Mouse (Mus musculus) hindbrain, embryonic 12.5 days (tissue): Measurements from ENCODE around the gene Slc7a6. TPM values are rescaled to one million over a fixed set of nuclear protein-coding genes. Genes with fewer than 3 reads are reported as not detected.

ENCODE experiments used
- ATAC-seq: fragments of 200-750 bp; cut with Nextera tagmentation; 2 replicates; pipeline ENCODE4 v1.8.0; 2017; ENCODE audit warnings: moderate TSS enrichment; ENCODE audit not compliant: low FRiP score
- H3K27ac ChIP-seq: fragments of 300-500 bp; sonication (generic); 2 replicates; pipeline ENCODE4 v1.5.1; 2016; ENCODE audit warnings: mild to moderate bottlenecking
- H3K27me3 ChIP-seq: fragments of 300-500 bp; sonication (generic); 2 replicates; pipeline ENCODE4 v1.6.1; 2016; ENCODE audit warnings: mild to moderate bottlenecking
- H3K36me3 ChIP-seq: fragments of 300-500 bp; sonication (generic); 2 replicates; pipeline ENCODE4 v1.6.1; 2016; ENCODE audit warnings: mild to moderate bottlenecking
- H3K4me1 ChIP-seq: fragments of 300-500 bp; sonication (generic); 2 replicates; pipeline ENCODE4 v1.6.1; 2016
- H3K4me2 ChIP-seq: fragments of 300-500 bp; sonication (generic); replicated peaks from 2 replicates; pipeline ENCODE4 v1.6.1; 2016; ENCODE audit warnings: mild to moderate bottlenecking
- H3K4me3 ChIP-seq: fragments of 300-500 bp; sonication (generic); 2 replicates; pipeline ENCODE4 v1.5.1; 2016; ENCODE audit warnings: mild to moderate bottlenecking
- H3K9ac ChIP-seq: fragments of 300-500 bp; sonication (generic); 2 replicates; pipeline ENCODE4 v1.6.1; 2016; ENCODE audit warnings: mild to moderate bottlenecking, moderate library complexity
- H3K9me3 ChIP-seq: fragments of 300-500 bp; sonication (generic); replicated peaks from 2 replicates; pipeline ENCODE4 v1.6.1; 2016; ENCODE audit warnings: mild to moderate bottlenecking
- WGBS: fragments of 180-500 bp; shearing (Covaris S2); methylation state at CpG from one replicate; pipeline ENCODE4 v1.1.7; 2016; 5-methylcytosine and 5-hydroxymethylcytosine counted together
- polyA plus RNA-seq: library from polyadenylated mRNA; unstranded; fragments of >200 nt; fragmentation: Nextera tagmentation; extraction: Ambion mirVana; gene quantifications from 2 replicates; pipeline ENCODE4 v1.2.1, GENCODE M21; 2016

The Slc7a6 gene
- polyA plus RNA-seq, 1 experiment from 2014 or later: 60.8 TPM

DNA sequence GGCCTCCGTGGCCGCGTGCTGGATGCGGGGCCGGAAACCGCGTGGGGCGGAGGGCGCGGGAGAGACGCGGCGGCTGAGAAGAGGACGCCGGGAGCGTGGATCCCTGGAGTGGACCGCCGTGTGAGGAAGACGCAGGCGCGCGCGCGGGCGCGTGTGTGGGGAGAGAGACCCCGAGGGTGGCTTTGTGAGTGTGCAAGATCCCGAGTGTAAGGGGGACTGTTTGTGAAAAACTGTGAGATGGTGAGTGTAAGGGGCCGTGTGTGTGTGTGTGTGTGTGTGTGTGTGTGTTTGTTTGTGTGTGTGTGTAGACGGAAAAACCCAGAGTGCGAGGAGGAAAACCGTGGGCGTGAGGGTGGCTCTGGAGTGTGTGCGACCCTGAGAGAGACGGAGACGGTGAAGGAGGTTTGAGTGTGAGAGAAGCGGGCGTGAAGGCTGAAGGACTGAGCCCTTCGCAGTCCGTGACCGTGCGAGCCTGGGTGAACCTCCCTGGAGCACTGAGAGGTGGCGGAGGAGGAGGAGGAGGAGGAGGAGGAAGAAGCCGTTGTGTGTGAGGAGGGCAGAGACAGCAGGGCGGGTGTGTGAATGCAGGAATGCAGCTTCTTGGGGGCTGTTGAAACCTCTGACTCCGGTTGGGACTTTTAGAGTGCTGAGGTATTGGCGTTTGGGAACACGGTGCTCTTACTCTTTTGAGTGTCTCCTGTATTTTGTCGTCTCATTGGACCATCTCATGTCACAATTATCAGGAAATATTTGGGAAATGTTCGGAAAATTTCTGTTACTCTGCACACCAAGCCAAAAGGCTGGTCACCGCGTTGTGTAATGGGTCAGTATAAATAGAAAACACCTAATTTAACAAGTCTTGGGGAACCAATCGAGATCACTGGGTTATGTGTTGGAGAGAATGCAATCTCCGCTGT lies 618 bp downstream of the Slc7a6 start:
- Histone ChIP-seq H3K36me3 (peaks cover 4% of the 10 kb centered on the region), H3K27me3 (no peaks in the 10 kb centered on the region), H3K4me2 (peak overlapping the region; percentile 88), H3K9ac (peak overlapping the region; percentile 83), H3K4me1 (peaks cover 14% of the 10 kb centered on the region), H3K27ac (peak overlapping the region; percentile 93), H3K4me3 (peak overlapping the region; percentile 84), H3K9me3 (no peaks in the 10 kb centered on the region)
- ATAC-seq: peak; percentile 80
- 2% methylated on average over 54 of the region's 54 CpGs for WGBS

DNA sequence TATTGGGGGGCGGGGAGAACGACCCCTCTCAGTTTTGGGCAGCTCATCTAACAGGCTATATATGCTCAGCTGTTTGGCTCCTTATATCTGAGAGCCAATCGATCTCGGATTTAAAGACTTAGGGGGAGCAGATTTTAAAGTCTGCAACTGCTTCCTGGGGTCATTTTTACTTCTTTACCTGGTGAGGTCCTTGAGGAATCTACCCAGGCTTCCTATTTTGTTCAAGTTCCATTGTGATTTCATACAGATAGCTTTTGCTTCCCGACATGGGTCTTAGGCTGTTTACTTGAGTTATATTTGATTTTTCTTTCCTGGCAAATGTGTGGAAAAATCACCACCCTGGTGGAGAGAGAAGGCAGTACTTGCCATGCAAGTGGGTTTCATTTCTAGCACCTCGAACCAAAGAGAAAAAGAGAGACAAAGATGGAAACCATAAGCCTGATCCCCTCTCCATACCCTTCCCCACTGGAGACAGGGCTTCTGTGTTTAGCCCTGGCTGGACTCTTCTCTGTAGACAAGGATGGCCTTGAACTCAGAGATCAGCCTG lies 1.4 kb downstream of the Slc7a6 start:
- no peaks in the 10 kb centered on the region for H3K36me3 ChIP-seq
- 42% methylated on average over 6 of the region's 6 CpGs for WGBS
- no peak overlapping the region for H3K27ac ChIP-seq

DNA sequence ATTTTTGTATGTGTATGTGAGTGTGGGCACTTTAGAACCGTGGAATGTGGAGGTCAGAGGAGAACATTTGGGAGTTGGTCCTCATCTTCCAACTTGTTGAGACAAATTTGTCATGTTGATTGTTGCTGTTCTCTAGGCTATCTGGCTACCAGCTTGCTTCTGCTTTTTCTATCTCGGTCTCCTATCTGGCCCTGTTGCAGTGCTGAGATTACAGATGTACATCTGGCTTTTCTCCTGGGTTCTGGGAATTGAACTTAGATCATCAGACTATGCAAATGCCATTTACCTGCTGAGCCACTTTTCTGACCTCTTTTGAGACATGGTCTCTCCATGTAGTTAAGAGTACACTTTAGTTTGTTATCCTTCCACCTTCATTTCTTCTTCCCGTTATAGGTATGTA lies 4.9 kb downstream of the Slc7a6 start:
- Histone ChIP-seq H3K4me2 (no peak overlapping the region), H3K27ac (no peak overlapping the region), H3K27me3 (no peaks in the 10 kb centered on the region), H3K4me1 (peaks cover 18% of the 10 kb centered on the region), H3K4me3 (no peak overlapping the region), H3K9ac (no peak overlapping the region), H3K36me3 (no peaks in the 10 kb centered on the region), H3K9me3 (no peaks in the 10 kb centered on the region)
- WGBS: 98% methylated on average over 3 of the region's 3 CpGs
- ATAC-seq: no peak

More for the DNA sequence above, 1.4 kb downstream of the Slc7a6 start:
- no peak for ATAC-seq
- H3K4me2 ChIP-seq: peak overlapping the region; percentile 88
- no peaks in the 10 kb centered on the region for H3K27me3 ChIP-seq
- H3K4me1 ChIP-seq: peaks cover 14% of the 10 kb centered on the region
- H3K4me3 ChIP-seq: peak overlapping the region; percentile 84
- H3K9me3 ChIP-seq: no peaks in the 10 kb centered on the region
- H3K9ac ChIP-seq: peak overlapping the region; percentile 83

DNA sequence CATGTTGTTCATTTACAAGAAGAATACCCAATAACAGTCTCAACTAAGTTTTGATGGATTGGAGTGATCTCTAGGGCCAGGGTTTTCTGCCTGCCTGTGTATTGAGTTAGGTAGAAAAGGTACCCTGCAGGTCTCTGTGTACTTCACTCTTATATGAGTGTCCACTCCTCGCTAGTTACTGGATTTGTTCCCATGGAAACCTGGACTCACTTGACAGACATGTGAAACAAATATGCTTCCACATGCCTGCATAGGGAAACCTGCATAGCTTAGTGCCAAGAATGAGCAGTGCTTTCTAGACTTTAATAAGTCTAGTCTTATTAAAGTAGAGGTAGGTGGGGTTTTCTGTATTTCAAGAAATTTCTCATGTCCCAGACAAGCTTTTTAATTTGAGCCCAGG lies 8.2 kb downstream of the Slc7a6 start:
- H3K36me3 ChIP-seq: peaks cover 11% of the 10 kb centered on the region; the same call in 1 of the 2 replicates
- WGBS: 24% methylated on average over 1 of the region's 1 CpGs
- no peak overlapping the region for H3K4me2 ChIP-seq
- no peak for ATAC-seq
- no peak overlapping the region for H3K9ac ChIP-seq
- peaks cover 7% of the 10 kb centered on the region for H3K4me1 ChIP-seq
- no peak overlapping the region for H3K27ac ChIP-seq
- no peaks in the 10 kb centered on the region for H3K9me3 ChIP-seq
- no peak overlapping the region for H3K4me3 ChIP-seq
- H3K27me3 ChIP-seq: no peaks in the 10 kb centered on the region

DNA sequence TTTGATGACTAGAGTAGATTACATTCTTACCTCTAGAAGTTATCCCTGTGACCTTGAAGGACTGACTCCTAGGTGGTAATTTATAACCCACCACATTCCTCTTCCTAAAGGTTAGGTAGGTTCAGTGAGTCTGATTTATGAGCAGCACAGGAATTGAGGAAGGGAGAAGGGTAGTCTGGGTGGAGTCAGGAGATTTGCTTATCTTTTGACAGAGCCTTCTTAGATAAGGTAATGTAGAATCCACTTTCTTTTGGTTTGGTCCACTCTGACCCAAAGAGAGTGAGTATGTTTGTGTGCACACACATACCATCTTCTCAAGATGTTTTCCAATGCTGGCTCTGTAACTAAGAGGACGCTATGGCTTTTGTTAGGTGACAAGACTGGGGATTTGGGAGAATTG lies 8.9 kb downstream of the Slc7a6 start:
- Histone ChIP-seq H3K4me3 (no peak overlapping the region), H3K9ac (no peak overlapping the region), H3K4me1 (peaks cover 7% of the 10 kb centered on the region), H3K27ac (no peak overlapping the region), H3K4me2 (no peak overlapping the region), H3K36me3 (peaks cover 14% of the 10 kb centered on the region; the same call in 1 of the 2 replicates), H3K27me3 (no peaks in the 10 kb centered on the region), H3K9me3 (no peaks in the 10 kb centered on the region)
- ATAC-seq: no peak
- WGBS: 88% methylated on average over 1 of the region's 1 CpGs

DNA sequence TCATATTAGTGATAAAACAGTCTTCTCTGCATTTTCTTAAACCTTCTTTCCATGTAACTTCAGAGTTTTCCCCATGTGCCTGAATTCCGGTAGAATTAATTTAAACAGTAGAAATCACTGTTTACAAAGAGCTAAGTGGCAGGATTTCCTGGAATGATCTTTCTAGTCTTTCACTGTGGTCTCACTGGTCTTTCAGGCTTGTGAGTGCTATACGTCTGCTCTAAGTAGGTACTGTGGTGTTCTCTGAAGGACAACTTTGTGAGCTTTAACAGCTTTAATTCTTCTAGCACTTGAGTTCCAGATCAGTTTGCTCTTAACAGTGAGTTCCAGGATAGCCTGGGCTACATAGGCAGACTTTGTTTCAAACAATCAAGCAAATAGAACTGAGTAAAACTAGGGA lies 9.8 kb downstream of the Slc7a6 start:
- Histone ChIP-seq H3K4me2 (no peak overlapping the region), H3K27me3 (no peaks in the 10 kb centered on the region), H3K36me3 (peaks cover 16% of the 10 kb centered on the region), H3K27ac (no peak overlapping the region), H3K4me3 (no peak overlapping the region), H3K9me3 (no peaks in the 10 kb centered on the region), H3K9ac (no peak overlapping the region), H3K4me1 (peaks cover 7% of the 10 kb centered on the region)
- ATAC-seq: no peak
- 88% methylated on average over 2 of the region's 2 CpGs for WGBS

DNA sequence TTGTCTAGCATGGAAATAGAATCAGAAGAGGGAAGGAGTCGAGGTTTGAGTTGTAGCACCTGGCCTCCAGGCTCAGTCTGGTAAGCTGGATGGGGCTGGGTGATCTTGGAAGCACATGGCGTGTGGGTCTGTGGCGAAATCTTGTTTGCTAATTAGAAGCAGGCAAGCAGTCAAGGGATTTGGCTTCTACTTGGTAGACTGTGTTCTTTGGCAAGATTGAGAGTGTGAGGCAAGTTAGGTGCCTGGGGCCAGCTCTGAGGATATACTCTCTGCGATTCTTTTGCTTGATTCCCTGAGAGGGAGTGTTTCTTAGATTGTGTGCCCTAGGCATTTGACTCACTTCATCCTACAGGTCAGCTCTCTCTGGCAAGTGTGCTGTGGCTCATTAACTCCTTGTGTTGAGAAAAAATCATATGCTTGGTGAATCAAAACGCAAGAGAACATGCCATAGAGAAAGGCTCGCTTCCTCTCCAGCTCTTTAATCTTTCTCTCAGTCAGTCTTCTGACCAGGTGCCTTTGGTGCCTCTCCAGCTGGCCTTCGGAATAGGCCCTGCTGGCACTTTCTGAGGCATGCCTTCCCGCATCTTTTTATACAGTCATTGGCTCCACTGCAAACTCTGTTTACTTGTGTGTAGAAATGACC lies 17.1 kb downstream of the Slc7a6 start:
- H3K9ac ChIP-seq: no peak overlapping the region
- WGBS: 94% methylated on average over 8 of the region's 8 CpGs
- no peaks in the 10 kb centered on the region for H3K4me1 ChIP-seq
- ATAC-seq: no peak
- no peak overlapping the region for H3K27ac ChIP-seq
- H3K4me2 ChIP-seq: no peak overlapping the region
- no peaks in the 10 kb centered on the region for H3K27me3 ChIP-seq
- H3K4me3 ChIP-seq: no peak overlapping the region
- no peaks in the 10 kb centered on the region for H3K9me3 ChIP-seq
- peaks cover 59% of the 10 kb centered on the region for H3K36me3 ChIP-seq

DNA sequence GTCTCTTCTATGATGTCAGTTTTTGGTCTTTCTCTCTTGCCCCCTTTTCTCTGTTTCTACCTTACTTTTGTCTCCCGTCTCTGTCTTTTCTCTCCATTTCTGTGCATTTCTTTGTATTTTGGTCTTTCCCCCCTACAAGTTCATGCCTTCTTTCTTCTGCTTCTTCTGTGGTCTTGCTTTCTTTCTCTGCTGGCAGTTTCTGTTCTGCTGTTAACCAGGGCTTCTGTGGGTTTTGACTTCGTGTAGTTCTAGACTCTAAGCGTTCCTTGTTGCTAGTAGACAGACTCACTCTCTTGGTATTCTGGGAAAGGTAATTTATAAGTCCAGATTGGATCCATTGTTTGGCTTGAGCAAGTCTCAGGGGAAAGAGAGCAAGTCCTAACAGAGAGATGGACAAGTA lies 17.7 kb downstream of the Slc7a6 start:
- H3K36me3 ChIP-seq: peaks cover 59% of the 10 kb centered on the region
- H3K4me2 ChIP-seq: no peak overlapping the region
- H3K27me3 ChIP-seq: no peaks in the 10 kb centered on the region
- ATAC-seq: no peak
- H3K9me3 ChIP-seq: no peaks in the 10 kb centered on the region
- H3K27ac ChIP-seq: no peak overlapping the region
- no peak overlapping the region for H3K9ac ChIP-seq
- H3K4me1 ChIP-seq: no peaks in the 10 kb centered on the region
- H3K4me3 ChIP-seq: no peak overlapping the region
- WGBS: 95% methylated on average over 3 of the region's 3 CpGs

DNA sequence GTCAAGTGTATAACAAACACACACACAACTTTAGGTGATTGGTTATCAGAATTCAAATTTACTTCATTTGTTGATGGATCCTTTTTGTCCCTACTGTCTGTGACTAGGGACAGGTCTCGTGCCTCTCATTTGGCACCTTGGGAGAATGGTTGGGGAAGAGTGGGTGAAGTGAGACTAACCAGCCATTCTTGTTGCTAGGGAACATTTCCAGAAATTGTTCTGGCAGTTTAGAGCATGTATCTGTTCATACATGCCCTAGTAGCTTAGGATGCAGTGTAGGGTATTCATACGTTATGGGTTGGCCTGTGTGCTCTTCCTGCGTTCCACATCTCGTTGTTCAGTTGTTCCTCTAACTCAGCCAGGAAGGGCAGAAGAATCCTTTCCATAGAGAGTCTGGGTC lies 20.5 kb downstream of the Slc7a6 start:
- no peak overlapping the region for H3K4me3 ChIP-seq
- 96% methylated on average over 4 of the region's 4 CpGs for WGBS
- no peak for ATAC-seq
- peaks cover 74% of the 10 kb centered on the region for H3K36me3 ChIP-seq
- no peak overlapping the region for H3K4me2 ChIP-seq
- H3K4me1 ChIP-seq: no peaks in the 10 kb centered on the region
- H3K9ac ChIP-seq: no peak overlapping the region
- no peak overlapping the region for H3K27ac ChIP-seq
- no peaks in the 10 kb centered on the region for H3K9me3 ChIP-seq
- no peaks in the 10 kb centered on the region for H3K27me3 ChIP-seq

DNA sequence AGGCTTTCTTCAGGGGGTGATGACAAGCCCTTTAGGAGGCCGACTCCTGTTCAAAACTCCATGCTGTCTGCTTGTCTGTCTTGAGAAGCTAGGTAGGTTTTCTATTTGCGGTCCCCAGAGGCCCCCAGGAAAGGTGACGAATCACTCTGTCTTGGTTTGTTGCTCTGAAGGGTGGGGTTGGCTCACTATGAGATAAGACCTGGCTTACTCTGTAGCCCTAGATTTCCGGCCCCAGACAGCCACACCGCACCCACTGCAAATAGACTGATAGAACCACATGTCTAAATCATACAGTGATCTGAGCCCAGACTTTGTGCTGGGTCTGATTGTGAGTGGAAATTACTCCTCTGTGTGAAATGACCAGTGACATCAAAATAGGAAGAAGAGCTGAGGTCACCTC lies 23.0 kb downstream of the Slc7a6 start:
- no peak overlapping the region for H3K4me3 ChIP-seq
- no peak overlapping the region for H3K9ac ChIP-seq
- H3K27ac ChIP-seq: no peak overlapping the region
- no peak for ATAC-seq
- WGBS: 94% methylated on average over 5 of the region's 5 CpGs
- no peaks in the 10 kb centered on the region for H3K27me3 ChIP-seq
- no peaks in the 10 kb centered on the region for H3K4me1 ChIP-seq
- H3K4me2 ChIP-seq: no peak overlapping the region
- peaks cover 75% of the 10 kb centered on the region for H3K36me3 ChIP-seq
- H3K9me3 ChIP-seq: no peaks in the 10 kb centered on the region

DNA sequence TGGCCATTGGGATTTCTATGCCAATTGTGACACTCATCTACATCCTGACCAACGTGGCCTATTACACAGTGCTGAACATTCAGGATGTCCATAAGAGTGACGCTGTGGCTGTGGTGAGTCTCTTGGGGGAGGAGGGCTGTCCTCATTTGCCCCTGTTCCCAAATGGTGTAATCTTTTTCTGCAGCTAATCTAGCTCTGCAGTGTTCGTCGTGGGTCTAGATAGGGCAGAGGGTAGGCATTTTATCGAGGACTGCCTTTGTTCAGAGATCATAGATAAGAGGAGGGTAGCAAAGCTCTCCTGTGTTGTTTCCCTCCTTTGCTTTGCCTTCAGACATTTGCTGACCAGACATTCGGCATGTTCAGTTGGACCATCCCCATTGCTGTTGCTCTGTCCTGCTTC lies 24.5 kb downstream of the Slc7a6 start:
- Histone ChIP-seq H3K4me2 (no peak overlapping the region), H3K9ac (no peak overlapping the region), H3K9me3 (no peaks in the 10 kb centered on the region), H3K27me3 (no peaks in the 10 kb centered on the region), H3K27ac (no peak overlapping the region), H3K4me3 (no peak overlapping the region), H3K4me1 (no peaks in the 10 kb centered on the region), H3K36me3 (peaks cover 70% of the 10 kb centered on the region)
- ATAC-seq: no peak
- WGBS: 92% methylated on average over 6 of the region's 6 CpGs

DNA sequence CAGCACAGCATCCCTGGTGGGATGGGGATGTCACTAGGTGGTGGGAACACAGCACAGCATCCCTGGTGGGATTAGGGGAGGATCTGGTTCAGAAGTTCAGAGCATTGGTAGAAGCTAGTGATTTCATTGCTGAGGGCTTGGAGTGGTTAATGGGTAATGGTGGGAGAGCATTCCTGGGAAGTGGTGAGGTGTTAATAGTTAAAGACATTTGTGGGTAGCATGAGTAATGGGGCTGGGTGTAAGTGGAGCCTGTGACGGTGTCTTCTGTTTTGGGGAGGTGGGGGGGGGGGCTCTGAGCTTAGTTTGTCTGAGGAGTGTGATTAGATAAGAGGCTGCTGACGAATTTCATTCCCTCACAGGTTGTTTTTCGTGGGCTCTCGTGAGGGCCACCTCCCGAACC lies 25.4 kb downstream of the Slc7a6 start:
- WGBS: 93% methylated on average over 5 of the region's 5 CpGs

More for the DNA sequence above, 25.4 kb downstream of the Slc7a6 start:
- no peaks in the 10 kb centered on the region for H3K4me1 ChIP-seq
- no peak overlapping the region for H3K27ac ChIP-seq
- H3K4me3 ChIP-seq: no peak overlapping the region
- H3K36me3 ChIP-seq: peaks cover 77% of the 10 kb centered on the region
- H3K27me3 ChIP-seq: no peaks in the 10 kb centered on the region
- H3K9ac ChIP-seq: no peak overlapping the region
- no peak overlapping the region for H3K4me2 ChIP-seq
- no peak for ATAC-seq
- no peaks in the 10 kb centered on the region for H3K9me3 ChIP-seq
